ENCODE assay signal across 17 mouse cellular contexts in genomic region chr5:111039771-111040170, GRCm38 (mm10).
DNase-seq lines count a peak whose midpoint lies in the region; ATAC-seq lines count a peak whose summit lies in the region.
"Had no signal": no experiment of that assay in that cellular context is flagged by ENCODE, and none has a peak within 500 bp of the region (broad histone marks: within the 10 kb centered on the region; RNA-seq: fewer than 3 reads in every experiment).

No protein-coding gene starts in this region.

- no peaks in the 10 kb centered on the region for H3K36me3 ChIP-seq in midbrain, embryonic 14.5 days (ENCODE audit: control insufficient read depth, insufficient read depth, low read length)
- no peaks in the 10 kb centered on the region for H3K36me3 ChIP-seq in midbrain, embryonic 10.5 days
- H3K36me3 ChIP-seq in hindbrain, embryonic 13.5 days = no peaks in the 10 kb centered on the region
- H3K36me3 ChIP-seq: heart, embryonic 13.5 days; limb, embryonic 12.5 days; stomach, embryonic 15.5 days had no signal

- 60% methylated on average over 6 of the region's 6 CpGs for WGBS in midbrain, embryonic 14.5 days
- 67% methylated on average over 6 of the region's 6 CpGs for WGBS in midbrain, embryonic 10.5 days
- WGBS in hindbrain, embryonic 13.5 days = 75% methylated on average over 6 of the region's 6 CpGs

- no peak for DNase-seq in midbrain, embryonic 14.5 days
- DNase-seq in midbrain, embryonic 10.5 days (ENCODE audit: low spot score) = no peak
- DNase-seq in CD8-positive naive resting alpha-beta T cell, adult 2 months (ENCODE audit: low read depth in 2 of 2, low spot score in 2 of 2) = peak; percentile 33 to 55
- peak; percentile 65 for DNase-seq in naive thymus-derived CD4-positive, alpha-beta T cell, adult 2 months (ENCODE audit: low read depth)
- no peak for DNase-seq in ovary, postnatal 10 days (ENCODE audit: low spot score)
- DNase-seq in kidney, adult 8-10 months = no peak
- DNase-seq: cerebellum, postnatal 14 days; kidney, adult 9 months; lung, postnatal 10 days; right cerebral cortex, adult 18-20 months; spleen, adult 18-20 months had no signal

- no peak overlapping the region for H3K4me2 ChIP-seq in midbrain, embryonic 14.5 days (ENCODE audit: low read length)
- H3K4me2 ChIP-seq in hindbrain, embryonic 13.5 days = no peak overlapping the region
- H3K4me2 ChIP-seq: heart, embryonic 13.5 days; limb, embryonic 12.5 days; stomach, embryonic 15.5 days had no signal

- peak overlapping the region; percentile 37 for H3K27ac ChIP-seq in midbrain, embryonic 14.5 days (replicated peaks; ENCODE audit: low read depth, low read length)
- H3K27ac ChIP-seq in midbrain, embryonic 10.5 days (replicated peaks) = no peak overlapping the region
- H3K27ac ChIP-seq in hindbrain, embryonic 13.5 days = peak overlapping the region; percentile 75
- H3K27ac ChIP-seq: heart, embryonic 13.5 days; limb, embryonic 12.5 days; liver, embryonic 14.5 days; stomach, embryonic 15.5 days had no signal

- ATAC-seq in midbrain, embryonic 14.5 days (ENCODE audit: low FRiP score, low TSS enrichment) = no peak
- no peak for ATAC-seq in hindbrain, embryonic 13.5 days (ENCODE audit: low FRiP score)

- no peak overlapping the region for H3K4me3 ChIP-seq in midbrain, embryonic 14.5 days (replicated peaks; ENCODE audit: low read depth, low read length)
- no peak overlapping the region for H3K4me3 ChIP-seq in midbrain, embryonic 10.5 days
- no peak overlapping the region for H3K4me3 ChIP-seq in hindbrain, embryonic 13.5 days
- H3K4me3 ChIP-seq: erythroblast, embryonic 14.5 days; heart, embryonic 13.5 days; limb, embryonic 12.5 days; stomach, embryonic 15.5 days had no signal

- H3K9me3 ChIP-seq in midbrain, embryonic 14.5 days (ENCODE audit: control insufficient read depth, low read length) = no peaks in the 10 kb centered on the region
- H3K9me3 ChIP-seq in midbrain, embryonic 10.5 days (replicated peaks) = no peaks in the 10 kb centered on the region
- no peaks in the 10 kb centered on the region for H3K9me3 ChIP-seq in hindbrain, embryonic 13.5 days
- H3K9me3 ChIP-seq: heart, embryonic 13.5 days; limb, embryonic 12.5 days; stomach, embryonic 15.5 days had no signal

- H3K9ac ChIP-seq in midbrain, embryonic 14.5 days (replicated peaks; ENCODE audit: low read length) = no peak overlapping the region
- peak overlapping the region; percentile 24; the same call in 1 of the 2 replicates for H3K9ac ChIP-seq in hindbrain, embryonic 13.5 days
- H3K9ac ChIP-seq: heart, embryonic 13.5 days; limb, embryonic 12.5 days; liver, embryonic 14.5 days; stomach, embryonic 15.5 days had no signal

- peaks cover 47% of the 10 kb centered on the region for H3K4me1 ChIP-seq in midbrain, embryonic 14.5 days (ENCODE audit: control insufficient read depth, insufficient read depth, low read length)
- H3K4me1 ChIP-seq in midbrain, embryonic 10.5 days = peaks cover 41% of the 10 kb centered on the region
- peaks cover 78% of the 10 kb centered on the region for H3K4me1 ChIP-seq in hindbrain, embryonic 13.5 days (replicated peaks)

- H3K27me3 ChIP-seq in midbrain, embryonic 14.5 days (ENCODE audit: control insufficient read depth, insufficient read depth, low read length) = no peaks in the 10 kb centered on the region
- no peaks in the 10 kb centered on the region; the same call in 1 of the 2 replicates for H3K27me3 ChIP-seq in midbrain, embryonic 10.5 days (ENCODE audit: low read depth, poor library complexity, severe bottlenecking)
- H3K27me3 ChIP-seq in hindbrain, embryonic 13.5 days = no peaks in the 10 kb centered on the region
- H3K27me3 ChIP-seq: limb, embryonic 12.5 days; stomach, embryonic 15.5 days had no signal

Comparison
In these comparisons a context has a peak if more than half of its experiments do, and no peak if none do; other contexts are left out.
1. DNase-seq: peak in CD8-positive naive resting alpha-beta T cell, adult 2 months (2 of 2) and naive thymus-derived CD4-positive, alpha-beta T cell, adult 2 months (single experiment); none in midbrain, embryonic 14.5 days (single experiment), midbrain, embryonic 10.5 days (single experiment), ovary, postnatal 10 days (single experiment) and kidney, adult 8-10 months (0 of 2).